Mouse (Mus musculus) kidney, postnatal 10 days (tissue): ENCODE data around the gene Nacc2.

ENCODE experiments used
- DNase-seq: peaks from one replicate; pipeline ENCODE4 v3.0.0; 2021; ENCODE audit warnings: mixed read lengths

The Nacc2 gene

DNA sequence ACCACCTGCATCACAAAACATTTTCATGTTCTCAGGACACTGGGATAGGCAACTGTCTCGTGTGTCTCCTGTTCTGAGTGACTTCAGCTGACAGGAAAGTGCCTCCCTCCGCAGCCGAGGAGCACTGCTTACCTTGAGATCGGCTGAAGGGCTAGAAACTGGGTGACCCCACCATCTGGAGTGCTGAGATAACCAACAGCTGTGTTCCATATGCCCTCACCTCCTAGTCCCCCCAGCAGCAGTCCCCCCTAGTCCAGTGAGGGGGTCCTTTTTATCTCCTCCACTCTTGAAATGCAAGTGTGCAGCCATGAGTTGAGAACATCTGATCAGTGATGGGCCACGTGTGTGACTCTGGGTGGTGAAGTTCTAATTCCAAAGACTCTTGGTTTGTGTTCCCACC, 74.2 kb downstream of the Nacc2 start:
- DNase-seq, result no peak

DNA sequence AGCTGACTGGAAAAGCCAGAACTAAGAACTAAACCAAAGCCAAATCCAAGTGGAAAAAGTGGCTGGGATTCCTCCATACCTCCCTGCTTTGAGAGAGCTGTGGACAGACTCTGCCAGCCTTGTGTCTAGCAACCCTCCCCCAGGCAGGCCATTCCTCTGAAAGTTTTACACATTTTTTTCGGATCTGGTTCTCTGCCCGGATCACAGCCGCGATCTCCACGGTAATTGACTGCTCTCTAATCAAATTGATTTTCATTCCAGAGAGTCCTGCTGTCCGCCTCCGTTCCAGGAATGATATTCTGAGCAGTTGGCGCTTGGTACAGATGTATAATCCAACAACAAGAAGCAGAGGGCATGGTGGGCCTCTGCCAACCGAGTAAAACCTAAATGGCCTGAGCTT, 78.8 kb downstream of the Nacc2 start:
- DNase-seq, result no peak

GRCm38 (mm10) chr2:26042603-26043002, 80.4 kb downstream of the Nacc2 start:
- DNase-seq, result no peak

GRCm38 (mm10) chr2:26041163-26041810, 81.7 kb downstream of the Nacc2 start:
- DNase-seq, result peak; percentile 71

GRCm38 (mm10) chr2:26039951-26040350, 83.1 kb downstream of the Nacc2 start:
- peak; percentile 62 for DNase-seq

DNA sequence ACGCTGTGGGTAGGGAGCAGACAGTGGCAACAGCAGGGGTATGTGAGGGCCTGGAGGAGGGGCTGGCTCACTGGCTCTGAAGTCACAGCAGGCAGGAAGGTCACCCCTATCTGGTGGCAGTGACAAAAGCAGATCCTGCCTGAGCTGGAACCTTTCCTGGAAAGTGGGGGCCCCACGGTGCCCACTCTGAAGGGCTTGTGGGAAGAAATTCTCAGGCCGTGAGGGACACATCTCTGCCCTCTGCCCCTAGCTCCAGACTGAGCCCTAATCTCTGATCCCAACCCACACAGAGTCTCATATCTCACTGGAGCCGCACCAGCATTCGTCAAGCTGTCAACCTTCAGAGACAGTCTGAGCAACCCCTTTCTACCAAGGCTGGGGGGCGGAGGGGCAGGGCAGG, 85.6 kb downstream of the Nacc2 start:
- DNase-seq, result no peak

DNA sequence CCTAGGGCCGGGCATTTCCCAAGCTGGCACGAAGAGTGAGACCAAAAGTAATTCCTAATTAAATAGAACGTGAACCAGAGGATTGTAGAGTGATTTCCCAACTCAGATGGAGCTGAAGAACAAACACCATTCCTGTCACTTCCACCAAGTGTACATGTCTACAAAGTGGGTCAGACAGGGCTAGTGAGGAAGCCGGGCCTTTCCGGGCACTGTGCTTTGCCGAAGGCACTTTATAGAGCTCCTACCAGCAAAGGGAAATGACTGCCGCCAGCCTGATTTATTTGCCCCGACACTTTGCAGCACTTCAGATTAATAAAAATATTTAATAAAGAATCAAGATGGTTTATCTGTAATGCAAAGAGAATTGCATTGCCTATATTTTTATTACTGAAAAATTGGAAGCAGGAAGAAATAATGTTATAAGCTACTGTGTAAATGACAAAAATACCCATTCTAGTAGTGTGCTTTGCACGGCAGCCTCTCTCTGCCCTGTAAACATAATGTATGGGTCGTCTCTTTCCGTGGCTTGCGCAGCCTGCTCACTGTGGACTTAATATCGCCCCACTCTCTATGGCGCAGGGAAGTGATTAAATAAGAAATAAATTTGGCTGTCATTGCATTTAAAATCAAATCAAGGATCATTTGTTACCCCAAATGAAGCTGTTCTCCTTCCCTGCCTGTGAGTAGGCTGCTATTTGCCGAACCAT, 88.5 kb downstream of the Nacc2 start:
- DNase-seq, result peak; percentile 46

DNA sequence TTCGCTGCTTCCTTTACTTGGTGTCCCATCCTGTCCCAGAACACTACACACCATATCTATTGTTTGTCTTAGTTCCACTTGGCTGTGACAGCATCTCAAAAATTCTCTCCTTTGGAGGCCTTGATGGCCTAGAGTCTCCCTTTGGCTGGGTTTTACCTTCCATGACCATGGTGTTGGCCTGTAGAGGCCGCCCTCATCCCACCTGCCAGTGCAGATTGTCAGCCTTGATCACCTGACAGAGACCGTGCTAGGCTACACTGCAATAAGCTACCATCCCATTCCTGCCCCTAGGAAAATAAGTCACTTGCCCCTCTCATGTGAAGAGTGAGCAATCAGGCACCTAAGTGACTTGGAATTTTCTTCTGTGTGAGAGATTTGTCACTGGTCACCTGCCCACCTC, 92.7 kb downstream of the Nacc2 start:
- DNase-seq, result peak; percentile 45

- peak; percentile 54 for DNase-seq
Observed at GRCm38 (mm10) chr2:26024138-26025075, 98.6 kb downstream of the Nacc2 start.

DNA sequence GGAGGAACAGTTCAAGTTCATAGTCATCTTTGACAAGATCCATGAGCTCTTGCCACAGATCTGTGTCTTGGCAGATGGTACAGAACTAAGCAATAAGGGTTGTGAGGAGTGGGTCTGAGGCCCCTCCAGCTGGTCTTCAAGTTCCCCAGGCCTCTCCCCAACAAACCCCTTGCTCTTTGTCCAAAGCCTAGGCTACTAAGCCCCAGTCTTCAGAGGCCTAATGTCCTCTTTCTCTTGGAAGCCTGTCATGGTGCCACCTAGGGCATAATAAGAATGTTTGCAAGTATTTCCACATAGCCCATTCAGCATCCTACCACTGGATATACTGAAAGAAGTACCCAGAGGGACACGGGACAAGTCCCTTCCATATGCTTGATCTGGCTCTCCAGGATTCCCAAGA, 100.4 kb downstream of the Nacc2 start:
- no peak for DNase-seq

DNA sequence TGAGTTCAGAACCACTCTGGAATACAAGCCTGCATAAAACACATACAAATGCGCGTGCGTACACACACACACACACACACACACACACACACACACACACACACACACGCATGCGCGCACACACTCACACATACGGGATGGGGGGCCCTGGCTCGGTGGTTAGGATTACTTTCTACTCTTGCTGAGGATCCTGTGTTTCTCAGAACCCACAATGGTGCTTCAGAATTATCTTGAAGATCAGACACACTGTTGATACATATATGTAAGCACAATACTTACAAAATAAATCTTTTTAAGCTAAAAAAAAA, 100.8 kb downstream of the Nacc2 start:
- no peak for DNase-seq

- peak; percentile 94 for DNase-seq
Observed at GRCm38 (mm10) chr2:26021561-26022257, 101.3 kb downstream of the Nacc2 start, which contains the start of gene Ubac1. Ubac1 (minus strand) TSS chr2:26021747.

- DNase-seq, result peak; percentile 66
Observed at GRCm38 (mm10) chr2:26020714-26021560, 102.1 kb downstream of the Nacc2 start.

GRCm38 (mm10) chr2:26019923-26020322, 103.1 kb downstream of the Nacc2 start:
- no peak for DNase-seq

DNA sequence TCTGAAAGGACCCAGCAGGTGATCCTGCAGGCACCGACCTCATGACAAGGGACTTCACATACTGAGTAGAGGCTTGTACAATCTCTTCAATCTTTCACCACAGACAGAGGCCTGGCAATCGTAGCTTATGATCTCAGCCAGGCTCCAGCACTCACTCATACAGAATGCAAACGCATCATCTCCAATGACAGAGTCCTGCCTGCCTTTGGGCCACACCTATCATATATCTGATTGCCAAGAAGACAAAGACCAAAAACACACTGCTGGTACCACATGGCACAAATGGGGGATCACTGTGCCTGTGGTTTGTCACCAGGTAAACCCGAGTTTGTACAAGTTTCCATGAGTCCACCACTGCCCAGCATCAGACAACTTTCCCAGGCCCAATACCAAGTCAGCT, 105.7 kb downstream of the Nacc2 start:
- DNase-seq, result no peak

DNA sequence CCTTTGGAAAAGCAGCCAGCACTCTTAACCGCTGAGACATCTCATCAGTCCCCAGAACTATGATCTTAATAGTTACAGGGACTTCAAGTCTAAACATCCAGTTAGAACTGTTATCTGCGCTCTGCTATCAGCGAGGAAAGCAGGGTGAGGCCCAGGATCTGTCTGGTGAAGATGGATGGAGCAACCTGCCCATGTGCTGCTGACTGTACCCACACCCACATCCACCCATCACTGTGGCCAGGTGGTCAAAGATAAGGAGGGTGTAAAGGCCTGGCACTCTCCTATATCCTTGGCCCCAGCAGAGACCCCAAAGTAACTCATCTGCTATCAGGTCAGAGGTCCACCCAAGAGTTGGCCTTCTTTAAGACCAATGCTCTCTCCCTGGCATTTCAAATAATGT, 109.3 kb downstream of the Nacc2 start:
- no peak for DNase-seq

GRCm38 (mm10) chr2:26011420-26011819, 111.6 kb downstream of the Nacc2 start:
- no peak for DNase-seq
